In genomic region chr7:104175085-104175484, GRCm38 (mm10) we compare ENCODE assay signal across 25 mouse cellular contexts. TPM values are rescaled to one million over a fixed set of nuclear protein-coding genes. Genes with fewer than 3 reads are reported as not detected.
A peak's percentile ranks its signal among the peaks of the same experiment; 100 is the strongest.
DNase-seq lines count a peak whose midpoint lies in the region; ATAC-seq lines count a peak whose summit lies in the region.
"Had no signal": no experiment of that assay in that cellular context is flagged by ENCODE, and none has a peak within 500 bp of the region (broad histone marks: within the 10 kb centered on the region; RNA-seq: fewer than 3 reads in every experiment).

No protein-coding gene starts in this region.

- no peaks in the 10 kb centered on the region for H3K9me3 ChIP-seq in hindbrain, embryonic 11.5 days (ENCODE audit: control insufficient read depth, low read length)
- H3K9me3 ChIP-seq in hindbrain, embryonic 12.5 days (replicated peaks) = no peaks in the 10 kb centered on the region
- H3K9me3 ChIP-seq: G1E had no signal

- no peak overlapping the region for H3K27ac ChIP-seq in hindbrain, embryonic 11.5 days (ENCODE audit: low read depth, low read length)
- no peak overlapping the region for H3K27ac ChIP-seq in hindbrain, embryonic 12.5 days

- H3K27me3 ChIP-seq in hindbrain, embryonic 11.5 days (ENCODE audit: control insufficient read depth, insufficient read depth, low read length) = no peaks in the 10 kb centered on the region
- no peaks in the 10 kb centered on the region for H3K27me3 ChIP-seq in hindbrain, embryonic 12.5 days
- H3K27me3 ChIP-seq: CH12.LX had no signal

- H3K9ac ChIP-seq in hindbrain, embryonic 11.5 days (ENCODE audit: low read depth, low read length) = no peak overlapping the region
- H3K9ac ChIP-seq in hindbrain, embryonic 12.5 days = no peak overlapping the region

- DNase-seq in hindbrain, embryonic 11.5 days (ENCODE audit: low spot score) = no peak
- DNase-seq in Muller cell, postnatal 12 days (ENCODE audit: inconsistent ontology term) = peak; percentile 71
- peak; percentile 2 for DNase-seq in retina, embryonic 14.5 days (ENCODE audit: low spot score)
- DNase-seq in retina, postnatal 1 day = peak; percentile 37
- DNase-seq in cerebellum, adult 9-10 months = no peak
- DNase-seq in ovary, postnatal 10 days (ENCODE audit: low spot score) = no peak
- DNase-seq in left cerebral cortex, adult 11 months (ENCODE audit: low spot score) = no peak
- DNase-seq: adrenal gland, adult 2 months; adrenal gland, adult 8-10 months; adrenal gland, postnatal 10 days; adrenal gland, postnatal 14 days; adrenal gland, postnatal 25 days; adrenal gland, postnatal 36 days; B cell, adult 2 months; cerebellum, adult 11 months; cerebellum, adult 11-12 months; cerebellum, adult 18-20 months had no signal

- H3K4me2 ChIP-seq in hindbrain, embryonic 11.5 days (replicated peaks; ENCODE audit: low read depth, low read length) = no peak overlapping the region
- no peak overlapping the region for H3K4me2 ChIP-seq in hindbrain, embryonic 12.5 days (replicated peaks)

- 20% methylated on average over 1 of the region's 1 CpGs for WGBS in hindbrain, embryonic 11.5 days
- WGBS in hindbrain, embryonic 12.5 days = 12% methylated on average over 1 of the region's 1 CpGs

- H3K4me1 ChIP-seq in hindbrain, embryonic 11.5 days (replicated peaks; ENCODE audit: control insufficient read depth, insufficient read depth, low read length) = no peaks in the 10 kb centered on the region
- H3K4me1 ChIP-seq in hindbrain, embryonic 12.5 days = no peaks in the 10 kb centered on the region

- no peak overlapping the region for H3K4me3 ChIP-seq in hindbrain, embryonic 11.5 days (ENCODE audit: low read depth, low read length)
- no peak overlapping the region for H3K4me3 ChIP-seq in hindbrain, embryonic 12.5 days

- no peaks in the 10 kb centered on the region for H3K36me3 ChIP-seq in hindbrain, embryonic 11.5 days (ENCODE audit: control insufficient read depth, insufficient read depth, low read length)
- H3K36me3 ChIP-seq in hindbrain, embryonic 12.5 days = no peaks in the 10 kb centered on the region
- H3K36me3 ChIP-seq: G1E had no signal

- ATAC-seq in hindbrain, embryonic 11.5 days (ENCODE audit: low FRiP score) = peak; percentile 63; the same call in 1 of the 2 replicates
- no peak for ATAC-seq in hindbrain, embryonic 12.5 days (ENCODE audit: low FRiP score)
- ATAC-seq: activated CD4-positive, CD25-positive, alpha-beta regulatory T cell, adult 4 months; CD4-positive, CD25-positive, alpha-beta regulatory T cell, adult 4 months; Patski had no signal

RNA-seq across cellular contexts. Expression of gene Olfr648, which starts 8.1 kb away (rescaled TPM):
- 0.35 and 0.49 TPM in 2 replicates for polyA plus RNA-seq in hindbrain, embryonic 11.5 days (2014; fragmentation: Nextera tagmentation; extraction: Ambion mirVana)
- 0.56 and 0.83 TPM in 2 replicates for polyA plus RNA-seq in hindbrain, embryonic 12.5 days (2016; fragmentation: Nextera tagmentation; extraction: Ambion mirVana)
- polyA plus RNA-seq: C2C12, G1E had no signal

RNA-seq across cellular contexts. Expression of gene Olfm5, which starts 10.5 kb away (rescaled TPM):
- not detected in 2 replicates for polyA plus RNA-seq in hindbrain, embryonic 11.5 days (2014; fragmentation: Nextera tagmentation; extraction: Ambion mirVana)
- polyA plus RNA-seq in hindbrain, embryonic 12.5 days (2016; fragmentation: Nextera tagmentation; extraction: Ambion mirVana) = not detected in 2 replicates
- polyA plus RNA-seq: activated CD4-positive, CD25-positive, alpha-beta regulatory T cell, adult 4 months; adrenal gland, adult 2 months; brain, embryonic 14.5 days; C2C12; CD4-positive, CD25-positive, alpha-beta regulatory T cell, adult 4 months; G1E; Patski had no signal

RNA-seq across cellular contexts. Expression of gene Olfr649, which starts 20.7 kb away (rescaled TPM):
- not detected in 2 replicates for polyA plus RNA-seq in hindbrain, embryonic 11.5 days (2014; fragmentation: Nextera tagmentation; extraction: Ambion mirVana)
- not detected in 2 replicates for polyA plus RNA-seq in hindbrain, embryonic 12.5 days (2016; fragmentation: Nextera tagmentation; extraction: Ambion mirVana)
- polyA plus RNA-seq: activated CD4-positive, CD25-positive, alpha-beta regulatory T cell, adult 4 months; adrenal gland, adult 2 months; brain, embryonic 14.5 days; C2C12; CD4-positive, CD25-positive, alpha-beta regulatory T cell, adult 4 months; G1E; Patski had no signal

RNA-seq across cellular contexts. Expression of gene Ubqlnl, which starts 24.7 kb away (rescaled TPM):
- not detected in 2 replicates for polyA plus RNA-seq in hindbrain, embryonic 11.5 days (2014; fragmentation: Nextera tagmentation; extraction: Ambion mirVana)
- not detected in 2 replicates for polyA plus RNA-seq in hindbrain, embryonic 12.5 days (2016; fragmentation: Nextera tagmentation; extraction: Ambion mirVana)
- polyA plus RNA-seq: activated CD4-positive, CD25-positive, alpha-beta regulatory T cell, adult 4 months; adrenal gland, adult 2 months; brain, embryonic 14.5 days; C2C12; CD4-positive, CD25-positive, alpha-beta regulatory T cell, adult 4 months; G1E; Patski had no signal

RNA-seq across cellular contexts. Expression of gene Ubqln3, which starts 32.0 kb away (rescaled TPM):
- polyA plus RNA-seq in hindbrain, embryonic 11.5 days (2014; fragmentation: Nextera tagmentation; extraction: Ambion mirVana) = not detected in 2 replicates
- polyA plus RNA-seq in hindbrain, embryonic 12.5 days (2016; fragmentation: Nextera tagmentation; extraction: Ambion mirVana) = not detected in 2 replicates
- polyA plus RNA-seq: activated CD4-positive, CD25-positive, alpha-beta regulatory T cell, adult 4 months; adrenal gland, adult 2 months; brain, embryonic 14.5 days; C2C12; CD4-positive, CD25-positive, alpha-beta regulatory T cell, adult 4 months; G1E; Patski had no signal

Comparison
In these comparisons a context has a peak if more than half of its experiments do, and no peak if none do; other contexts are left out.
1. DNase-seq: peak in Muller cell, postnatal 12 days (single experiment), retina, embryonic 14.5 days (single experiment) and retina, postnatal 1 day (single experiment); none in hindbrain, embryonic 11.5 days (single experiment), cerebellum, adult 9-10 months (single experiment), ovary, postnatal 10 days (single experiment) and left cerebral cortex, adult 11 months (single experiment).